Mouse (Mus musculus): Measurements from ENCODE around the gene H1f0. TPM values are rescaled to one million over a fixed set of nuclear protein-coding genes. Genes with fewer than 3 reads are reported as not detected.
"Not testable (repeated sequence)": the region's sequence is repeated elsewhere in the genome, so short reads cannot be mapped to it uniquely, and the experiment has no call there.

Gene H1f0
- polyA plus RNA-seq, 2 experiments = 47.8 to 65.2 TPM

GRCm38 (mm10) chr15:79030551-79031435, 2.5 kb downstream of the H1f0 start:
- peak; percentile 67 to 73 (median 71) for DNase-seq (ENCODE audit: low read depth in 3 of 3, low spot score in 3 of 3)
- Histone ChIP-seq H3K27ac (no peak overlapping the region), H3K4me2 (ENCODE audit: low read depth) (peak overlapping the region; percentile 81), H3K27me3 (ENCODE audit: control insufficient read depth, insufficient read depth, low read length) (peaks cover 55% of the 10 kb centered on the region), H3K9me3 (ENCODE audit: control insufficient read depth, low read length) (no peaks in the 10 kb centered on the region), H3K4me1 (replicated peaks; ENCODE audit: control insufficient read depth in 2 of 2, insufficient read depth in 2 of 2, low read length in 1 of 2) (no peaks in the 10 kb centered on the region; a peak in 2 of 4 replicates), H3K9ac (replicated peaks) (no peak overlapping the region), H3K36me3 (replicated peaks; ENCODE audit: control insufficient read depth, insufficient read depth, low read depth) (no peaks in the 10 kb centered on the region), H3K4me3 (ENCODE audit: insufficient read depth in 1 of 2, low read depth in 2 of 2, low read length in 2 of 2) (peak overlapping the region; percentile 53 to 63)
- TF ChIP-seq CTCF (IDR thresholded peaks at IDR 0.05; ENCODE audit: low read depth) (no peak), EP300 (IDR thresholded peaks at IDR 0.05; ENCODE audit: low read depth) (no peak)
- 2% methylated on average over 52 of the region's 52 CpGs for WGBS (ENCODE audit: insufficient replicate concordance)
- peak; percentile 71 for ATAC-seq (ENCODE audit: insufficient read depth)

- not testable (repeated sequence) for H3K9ac ChIP-seq (replicated peaks); H3K4me1 ChIP-seq (replicated peaks; ENCODE audit: control insufficient read depth in 2 of 2, insufficient read depth in 2 of 2, low read length in 1 of 2); H3K9me3 ChIP-seq (ENCODE audit: control insufficient read depth, low read length); H3K4me2 ChIP-seq (ENCODE audit: low read depth); H3K27ac ChIP-seq; H3K4me3 ChIP-seq (ENCODE audit: insufficient read depth in 1 of 2, low read depth in 2 of 2, low read length in 2 of 2); ATAC-seq (ENCODE audit: insufficient read depth); DNase-seq (ENCODE audit: low read depth in 3 of 3, low spot score in 3 of 3); H3K36me3 ChIP-seq (replicated peaks; ENCODE audit: control insufficient read depth, insufficient read depth, low read depth)
- 72% methylated on average over 5 of the region's 5 CpGs for WGBS (ENCODE audit: insufficient replicate concordance)
- H3K27me3 ChIP-seq (ENCODE audit: control insufficient read depth, insufficient read depth, low read length) = peaks cover 44% of the 10 kb centered on the region
These were observed 3.7 kb downstream of the H1f0 start for GRCm38 (mm10) chr15:79031908-79032307.

DNA sequence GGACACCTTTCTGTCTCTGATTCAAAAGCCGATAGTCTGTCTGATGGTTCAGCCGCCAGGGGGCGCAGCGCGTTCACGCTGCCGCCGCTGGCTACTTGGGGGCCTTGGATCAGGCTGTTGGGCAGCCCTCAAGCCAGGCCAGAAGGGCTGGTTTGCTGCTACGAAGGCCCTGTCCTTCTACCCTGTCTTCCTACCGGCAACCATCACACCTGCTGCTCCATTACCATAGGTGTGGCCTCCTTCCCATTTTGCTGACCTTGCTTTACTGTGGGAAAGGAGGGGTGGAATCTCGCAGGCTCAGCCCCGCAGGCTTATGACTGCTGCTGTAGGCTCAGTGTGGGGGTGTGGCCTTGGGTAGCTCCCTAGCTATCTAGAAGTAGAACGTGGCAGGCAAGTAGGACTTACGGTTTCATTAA, 9.7 kb downstream of the H1f0 start:
- Histone ChIP-seq H3K36me3 (replicated peaks; ENCODE audit: control insufficient read depth, insufficient read depth, low read depth) (no peaks in the 10 kb centered on the region), H3K27me3 (ENCODE audit: control insufficient read depth, insufficient read depth, low read length) (peaks cover 19% of the 10 kb centered on the region), H3K4me2 (ENCODE audit: low read depth) (peak overlapping the region; percentile 67), H3K4me3 (ENCODE audit: insufficient read depth in 1 of 2, low read depth in 2 of 2, low read length in 2 of 2) (0 out of 4 replicates have a peak overlapping the region, but pooled peaks of 1 of the 2 experiments have one; percentile 8), H3K9me3 (ENCODE audit: control insufficient read depth, low read length) (no peaks in the 10 kb centered on the region), H3K27ac (no peak overlapping the region), H3K4me1 (replicated peaks; ENCODE audit: control insufficient read depth in 2 of 2, insufficient read depth in 2 of 2, low read length in 1 of 2) (peaks cover 6 to 15% of the 10 kb centered on the region in 2 experiments; a peak in 3 of 4 replicates), H3K9ac (replicated peaks) (no peak overlapping the region)
- ATAC-seq (ENCODE audit: insufficient read depth) (peak; percentile 57; the same call in 1 of the 2 replicates), DNase-seq (ENCODE audit: low read depth in 3 of 3, low spot score in 3 of 3) (peak in 2 of 3 experiments; percentile 41 to 55)
- TF ChIP-seq CTCF (IDR thresholded peaks at IDR 0.05; ENCODE audit: low read depth) (peak; percentile 98), EP300 (IDR thresholded peaks at IDR 0.05; ENCODE audit: low read depth) (no peak)
- WGBS (ENCODE audit: insufficient replicate concordance) = 5% methylated on average over 14 of the region's 14 CpGs

GRCm38 (mm10) chr15:79038331-79038730, 10.1 kb downstream of the H1f0 start:
- Histone ChIP-seq H3K9ac (replicated peaks) (no peak overlapping the region), H3K27me3 (ENCODE audit: control insufficient read depth, insufficient read depth, low read length) (peaks cover 23% of the 10 kb centered on the region), H3K27ac (no peak overlapping the region), H3K4me2 (ENCODE audit: low read depth) (peak overlapping the region; percentile 67), H3K4me1 (replicated peaks; ENCODE audit: control insufficient read depth in 2 of 2, insufficient read depth in 2 of 2, low read length in 1 of 2) (peaks cover 6 to 15% of the 10 kb centered on the region in 2 experiments; a peak in 3 of 4 replicates), H3K9me3 (ENCODE audit: control insufficient read depth, low read length) (no peaks in the 10 kb centered on the region), H3K36me3 (replicated peaks; ENCODE audit: control insufficient read depth, insufficient read depth, low read depth) (no peaks in the 10 kb centered on the region), H3K4me3 (ENCODE audit: insufficient read depth in 1 of 2, low read depth in 2 of 2, low read length in 2 of 2) (no peak overlapping the region)
- WGBS (ENCODE audit: insufficient replicate concordance) = 65% methylated on average over 10 of the region's 10 CpGs
- TF ChIP-seq EP300 (IDR thresholded peaks at IDR 0.05; ENCODE audit: low read depth) (no peak), CTCF (IDR thresholded peaks at IDR 0.05; ENCODE audit: low read depth) (no peak)
- DNase-seq (ENCODE audit: low read depth in 3 of 3, low spot score in 3 of 3) (no peak), ATAC-seq (ENCODE audit: insufficient read depth) (no peak)

DNA sequence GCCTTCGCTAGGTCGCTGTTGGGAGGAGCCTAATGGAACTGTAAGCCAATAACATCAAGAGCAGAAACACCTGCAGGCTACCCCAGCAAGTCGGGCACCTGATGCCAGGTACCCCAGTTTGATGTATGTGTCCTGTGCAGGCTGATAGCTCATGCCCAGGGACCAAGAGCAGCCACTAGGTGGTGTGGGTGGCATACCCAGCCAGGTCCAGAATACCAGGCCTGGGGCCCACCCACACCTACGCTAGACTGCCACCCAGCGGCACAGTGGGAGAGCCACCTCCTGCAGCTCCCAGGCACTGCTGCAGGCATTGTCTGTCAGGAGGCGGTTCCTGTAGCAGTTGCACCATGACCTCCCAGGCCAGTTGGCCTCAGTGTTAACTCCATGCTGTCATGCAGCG, 10.6 kb downstream of the H1f0 start:
- peak; percentile 72 for ATAC-seq (ENCODE audit: insufficient read depth)
- no peak overlapping the region for H3K4me3 ChIP-seq (ENCODE audit: insufficient read depth in 1 of 2, low read depth in 2 of 2, low read length in 2 of 2)
- no peak overlapping the region for H3K27ac ChIP-seq
- peak; percentile 69 to 80 (median 71) for DNase-seq (ENCODE audit: low read depth in 3 of 3, low spot score in 3 of 3)
- H3K27me3 ChIP-seq (ENCODE audit: control insufficient read depth, insufficient read depth, low read length) = peaks cover 28% of the 10 kb centered on the region
- peaks cover 6 to 15% of the 10 kb centered on the region in 2 experiments; a peak in 3 of 4 replicates for H3K4me1 ChIP-seq (replicated peaks; ENCODE audit: control insufficient read depth in 2 of 2, insufficient read depth in 2 of 2, low read length in 1 of 2)
- no peak overlapping the region for H3K9ac ChIP-seq (replicated peaks)
- H3K4me2 ChIP-seq (ENCODE audit: low read depth) = no peak overlapping the region
- TF ChIP-seq EP300 (IDR thresholded peaks at IDR 0.05; ENCODE audit: low read depth) = no peak
- TF ChIP-seq CTCF (IDR thresholded peaks at IDR 0.05; ENCODE audit: low read depth) = peak; percentile 99
- no peaks in the 10 kb centered on the region for H3K36me3 ChIP-seq (replicated peaks; ENCODE audit: control insufficient read depth, insufficient read depth, low read depth)
- H3K9me3 ChIP-seq (ENCODE audit: control insufficient read depth, low read length) = no peaks in the 10 kb centered on the region
- 12% methylated on average over 7 of the region's 7 CpGs for WGBS (ENCODE audit: insufficient replicate concordance)
